Mouse (Mus musculus) adrenal gland, adult 18-20 months (tissue): ENCODE data around the gene Bsdc1. TPM values are rescaled to one million over a fixed set of nuclear protein-coding genes. Genes with fewer than 3 reads are reported as not detected.
"Not testable (repeated sequence)": the region's sequence is repeated elsewhere in the genome, so short reads cannot be mapped to it uniquely, and the experiment has no call there.

Experiments used
- DNase-seq, 2 experiments: peaks; one replicate each; pipeline ENCODE4 v3.0.0; 2021 to 2022; ENCODE audit warnings: low spot score in 2 of 2
- long read RNA-seq, 2 experiments: library from polyadenylated mRNA; stranded (forward); transcript quantifications; one replicate each; pipeline ENCODE4 v2.0.0; 2021
- total RNA-seq, 2 experiments: library from RNA; stranded (reverse); gene quantifications; 1 replicate in 1 of 2; 2 replicates in 1 of 2; pipeline ENCODE4 v1.2.3; 2021

The Bsdc1 gene
- total RNA-seq: 10 to 100 TPM; 56.8 to 71.5 TPM
- long read RNA-seq, experiment 1, transcript Bsdc1-201 (11 exons, 2,823 nt): major isoform, 28 of 38 reads
- long read RNA-seq, experiment 1, partial matches to known transcripts: 8 of 38 reads
- long read RNA-seq, experiment 1, other reads (novel, unspliced or antisense): 2 of 38 reads
- long read RNA-seq, experiment 2, transcript Bsdc1-201 (11 exons, 2,823 nt): major isoform, 23 of 44 reads
- long read RNA-seq, experiment 2, partial matches to known transcripts: 20 of 44 reads
- long read RNA-seq, experiment 2, other reads (novel, unspliced or antisense): 1 of 44 reads

DNA sequence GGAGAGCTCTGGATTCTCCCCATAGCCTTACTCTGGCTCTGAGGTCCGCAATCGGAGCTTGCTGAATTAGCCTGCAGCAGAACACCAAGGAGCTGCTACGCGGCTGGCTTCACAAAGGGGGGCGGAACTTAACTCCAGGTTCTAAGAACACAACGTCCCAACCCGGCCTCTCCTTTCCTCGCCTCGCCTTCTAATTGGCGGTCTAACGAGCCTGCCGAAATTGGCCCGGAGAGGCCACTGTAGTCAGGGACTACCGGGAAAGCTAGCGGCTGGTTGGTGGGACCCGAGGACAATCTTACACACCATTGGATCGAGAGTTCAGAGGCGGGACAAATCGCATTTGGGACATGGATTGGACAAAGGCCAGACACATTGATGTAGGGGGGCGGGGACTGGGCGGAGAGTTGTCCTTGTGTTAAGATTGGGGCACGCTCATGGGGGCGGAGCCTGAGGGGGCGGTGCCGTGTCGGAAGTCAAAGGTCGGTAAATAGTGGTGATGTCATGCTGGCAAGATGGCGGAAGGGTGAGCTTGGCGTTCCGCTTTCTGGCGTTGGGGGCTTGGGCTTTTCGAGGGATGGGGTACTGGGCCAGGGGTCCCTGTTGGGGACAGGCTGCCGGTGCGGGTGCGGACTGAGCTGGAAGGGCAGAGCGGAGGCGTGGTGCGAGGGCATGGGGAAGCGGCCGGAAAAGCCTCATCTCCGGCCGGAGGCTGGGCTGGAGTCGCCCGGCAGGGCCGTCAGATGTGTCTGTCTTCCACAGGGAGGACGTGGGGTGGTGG lies at the start of gene Bsdc1:
Bsdc1 (plus strand) TSS at position 399 of the 778 bp plus-strand sequence.
- peak; percentile 97 to 99 for DNase-seq

DNA sequence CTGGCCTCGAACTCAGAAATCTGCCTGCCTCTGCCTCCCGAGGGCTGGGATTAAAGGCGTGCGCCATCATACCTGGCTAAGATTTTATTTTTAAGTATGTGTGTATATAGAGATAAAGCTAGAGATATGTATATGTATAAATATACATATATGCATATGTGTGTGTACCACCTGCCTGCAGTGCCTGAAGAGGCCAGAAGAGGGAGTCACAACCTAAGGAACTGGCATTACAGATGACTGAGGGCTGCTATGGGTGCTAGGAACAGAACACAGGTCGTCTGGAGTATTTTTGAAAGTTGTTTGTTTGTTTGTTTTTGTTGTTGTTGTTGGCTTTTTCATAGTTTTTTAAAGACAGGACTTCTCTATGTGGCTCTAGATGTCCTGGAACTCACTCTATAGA lies 45.5 kb upstream of the Bsdc1 start:
- no peak for DNase-seq

- no peak for DNase-seq
Measured at GRCm38 (mm10) chr4:129416478-129416877, 44.9 kb upstream of the Bsdc1 start.

DNA sequence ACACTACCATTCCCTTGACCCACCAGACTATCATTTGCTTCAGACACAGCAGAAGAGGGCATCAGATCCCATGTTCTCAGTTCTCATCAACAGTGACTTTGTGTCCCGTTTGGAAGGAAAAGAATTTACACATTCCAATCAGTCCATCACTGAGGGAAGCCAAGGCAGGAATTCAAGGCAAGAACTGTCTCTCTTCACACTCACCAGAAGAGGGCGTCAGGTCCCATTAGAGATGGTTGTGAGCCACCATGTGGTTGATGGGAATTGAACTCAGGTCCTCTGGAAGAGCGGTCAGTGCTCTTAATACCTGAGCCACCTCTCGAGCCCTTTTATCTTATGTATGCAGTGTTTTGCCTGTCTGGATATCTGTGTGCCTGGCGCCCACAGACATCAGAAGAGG lies 43.1 kb upstream of the Bsdc1 start:
- DNase-seq: no peak

DNA sequence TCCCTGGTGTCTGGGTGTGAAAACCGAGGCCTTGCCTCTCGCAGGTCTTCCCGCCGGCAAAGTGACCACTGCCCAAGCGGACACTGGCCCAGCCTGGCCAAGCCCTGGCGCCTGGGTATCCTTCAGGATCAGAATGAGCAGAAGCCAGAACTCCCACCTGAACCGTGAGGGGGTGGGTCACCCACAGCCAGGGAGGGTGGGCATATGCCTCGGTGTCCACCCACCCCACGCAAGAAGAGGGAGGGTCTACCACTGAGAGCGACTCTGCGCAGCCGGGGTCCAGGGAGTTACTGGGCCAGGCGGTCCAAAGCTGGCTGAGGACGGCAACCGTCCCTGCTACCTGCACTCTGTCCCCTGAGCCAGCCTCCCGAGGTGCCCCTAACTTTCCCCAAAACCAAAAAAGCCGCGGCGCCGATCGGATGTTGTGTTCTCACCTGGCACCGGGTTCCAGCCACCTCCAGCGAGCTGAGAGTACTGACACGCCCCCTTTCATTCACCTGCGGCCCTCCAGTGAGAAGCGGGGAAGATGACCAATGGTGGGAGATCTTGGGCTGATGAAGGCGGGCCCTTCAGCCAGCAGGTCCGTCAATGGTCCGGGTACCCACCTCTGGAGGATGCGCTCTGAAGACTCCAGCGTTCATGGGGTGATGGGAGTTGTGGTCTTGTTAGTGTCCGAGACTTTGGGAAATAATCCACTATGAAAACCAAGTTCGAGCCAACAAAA lies 20.9 kb upstream of the Bsdc1 start, which contains the start of gene Zbtb8b:
Zbtb8b (minus strand) TSS at position 514 of the 724 bp plus-strand sequence.
- DNase-seq: no peak

GRCm38 (mm10) chr4:129441145-129441544 lies 20.2 kb upstream of the Bsdc1 start:
- DNase-seq: no peak

GRCm38 (mm10) chr4:129447360-129447759 lies 14.0 kb upstream of the Bsdc1 start:
- DNase-seq: no peak

- DNase-seq: no peak
Measured at GRCm38 (mm10) chr4:129447778-129448563, 13.4 kb upstream of the Bsdc1 start.

- DNase-seq: no peak
Measured at GRCm38 (mm10) chr4:129448713-129449112, 12.7 kb upstream of the Bsdc1 start.

DNA sequence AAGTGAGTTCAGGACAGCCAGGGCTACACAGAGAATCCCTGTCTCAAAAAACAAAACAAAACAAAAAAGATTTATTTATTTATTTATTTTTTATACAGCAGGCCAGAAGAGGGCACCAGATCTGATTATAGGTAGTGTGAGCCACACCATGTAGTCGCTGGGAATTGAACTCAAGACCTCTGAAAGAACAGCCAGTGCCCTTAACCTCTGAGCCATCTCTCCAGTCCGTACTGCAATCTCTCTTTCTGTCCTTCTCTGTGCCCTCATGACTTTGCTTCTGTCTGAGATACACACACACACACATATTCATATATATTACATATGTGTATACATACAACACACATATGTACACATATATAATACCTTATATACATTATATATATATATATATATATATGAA lies 10.5 kb upstream of the Bsdc1 start:
- no peak for DNase-seq

- DNase-seq: no peak
Measured at GRCm38 (mm10) chr4:129451471-129452169, 9.8 kb upstream of the Bsdc1 start.

GRCm38 (mm10) chr4:129455265-129455664 lies 6.1 kb upstream of the Bsdc1 start:
- peak; percentile 28 to 40 for DNase-seq

DNA sequence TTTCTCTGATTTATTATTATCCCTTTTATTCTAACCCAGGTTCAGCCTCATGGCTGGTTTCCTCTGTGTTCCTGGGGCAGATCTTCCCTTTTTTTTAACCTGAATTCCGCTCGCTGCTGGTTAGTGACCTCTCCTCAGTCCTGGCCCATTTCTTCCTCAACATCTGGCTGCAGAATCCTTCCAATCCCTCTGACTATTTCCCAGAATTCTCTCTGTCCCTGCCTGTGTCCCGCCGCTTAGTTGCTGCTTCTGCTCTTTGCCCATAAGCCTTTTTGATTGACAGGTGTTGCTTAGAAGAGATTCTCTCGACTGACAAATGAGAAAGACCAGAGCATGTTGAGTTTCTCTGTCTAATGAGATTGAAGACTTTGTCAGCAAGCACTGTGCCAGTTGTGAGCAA lies 5.3 kb upstream of the Bsdc1 start:
- no peak for DNase-seq

DNA sequence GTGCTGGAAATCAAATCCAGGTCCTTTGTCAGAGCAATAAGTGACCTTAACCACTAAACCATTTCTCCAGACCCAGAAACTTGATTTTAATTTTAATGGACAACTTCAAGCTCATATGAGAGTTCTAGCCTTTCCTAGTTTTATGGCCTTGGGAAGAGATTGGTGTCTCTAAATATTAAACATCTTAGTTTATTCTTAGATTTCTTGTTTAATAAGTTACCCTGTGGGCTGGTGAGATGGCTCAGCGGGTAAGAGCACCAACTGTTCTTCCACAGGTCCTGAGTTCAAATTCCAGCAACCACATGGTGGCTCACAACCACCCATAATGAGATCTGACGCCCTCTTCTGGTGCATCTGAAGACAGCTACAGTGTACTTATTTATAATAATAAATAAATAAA lies 4.1 kb upstream of the Bsdc1 start:
- DNase-seq: not testable (repeated sequence)

DNA sequence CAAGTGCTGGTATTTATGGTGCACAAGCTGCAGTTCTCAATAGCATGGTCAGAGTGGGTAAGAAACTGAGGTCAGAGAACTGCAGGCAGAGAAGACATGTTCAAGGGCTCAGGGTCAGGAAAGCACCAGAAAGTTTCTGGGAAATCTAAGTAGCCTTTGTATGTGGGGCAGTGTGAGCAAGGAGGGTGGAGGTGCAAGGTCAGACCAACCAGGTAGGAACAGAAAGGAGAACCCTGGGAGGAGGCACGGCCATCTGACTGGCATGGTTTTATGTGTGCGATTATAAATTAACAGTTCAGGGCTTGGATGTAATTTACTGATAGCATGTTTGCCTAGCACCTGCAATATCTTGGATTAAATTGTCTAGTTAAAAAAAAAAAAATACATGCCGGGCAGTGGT lies 1.7 kb upstream of the Bsdc1 start:
- no peak for DNase-seq

DNA sequence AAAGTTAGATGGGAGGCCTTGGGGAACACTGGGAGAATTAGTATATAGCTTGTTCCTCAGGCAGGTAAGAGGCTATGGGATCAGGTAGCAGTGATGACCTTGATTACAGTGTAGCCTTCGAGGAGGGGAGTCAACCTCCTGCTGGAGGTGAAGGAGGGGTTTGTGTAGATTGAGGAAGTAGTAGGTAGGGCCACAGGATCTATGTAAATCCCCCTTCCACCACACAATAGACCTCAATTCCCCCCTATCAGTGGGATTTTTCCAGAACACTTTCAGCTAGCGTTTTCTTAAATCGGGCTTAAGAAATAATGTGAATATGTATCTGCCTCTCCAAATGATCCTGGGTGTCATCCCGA lies 576 bp upstream of the Bsdc1 start:
- DNase-seq: no peak

DNA sequence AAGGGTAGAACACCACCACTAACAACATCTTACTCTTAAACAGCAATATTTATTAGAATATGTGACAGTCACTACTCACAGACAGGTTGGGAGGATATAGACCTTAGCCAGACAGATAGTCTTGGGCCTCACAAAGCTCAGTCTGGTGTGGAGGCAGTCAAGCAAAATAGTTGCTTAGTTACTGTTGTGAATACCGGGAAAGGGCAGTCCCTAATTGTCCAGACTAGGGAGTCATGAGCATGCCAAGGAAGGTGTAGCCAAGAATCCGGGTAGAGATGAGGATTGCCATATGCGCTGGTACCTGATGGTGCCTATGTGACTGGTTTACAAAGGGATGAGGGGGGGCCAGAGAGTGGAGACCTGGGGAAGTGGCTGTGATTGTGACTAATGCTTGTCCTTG lies 737 bp downstream of the Bsdc1 start:
- no peak for DNase-seq

DNA sequence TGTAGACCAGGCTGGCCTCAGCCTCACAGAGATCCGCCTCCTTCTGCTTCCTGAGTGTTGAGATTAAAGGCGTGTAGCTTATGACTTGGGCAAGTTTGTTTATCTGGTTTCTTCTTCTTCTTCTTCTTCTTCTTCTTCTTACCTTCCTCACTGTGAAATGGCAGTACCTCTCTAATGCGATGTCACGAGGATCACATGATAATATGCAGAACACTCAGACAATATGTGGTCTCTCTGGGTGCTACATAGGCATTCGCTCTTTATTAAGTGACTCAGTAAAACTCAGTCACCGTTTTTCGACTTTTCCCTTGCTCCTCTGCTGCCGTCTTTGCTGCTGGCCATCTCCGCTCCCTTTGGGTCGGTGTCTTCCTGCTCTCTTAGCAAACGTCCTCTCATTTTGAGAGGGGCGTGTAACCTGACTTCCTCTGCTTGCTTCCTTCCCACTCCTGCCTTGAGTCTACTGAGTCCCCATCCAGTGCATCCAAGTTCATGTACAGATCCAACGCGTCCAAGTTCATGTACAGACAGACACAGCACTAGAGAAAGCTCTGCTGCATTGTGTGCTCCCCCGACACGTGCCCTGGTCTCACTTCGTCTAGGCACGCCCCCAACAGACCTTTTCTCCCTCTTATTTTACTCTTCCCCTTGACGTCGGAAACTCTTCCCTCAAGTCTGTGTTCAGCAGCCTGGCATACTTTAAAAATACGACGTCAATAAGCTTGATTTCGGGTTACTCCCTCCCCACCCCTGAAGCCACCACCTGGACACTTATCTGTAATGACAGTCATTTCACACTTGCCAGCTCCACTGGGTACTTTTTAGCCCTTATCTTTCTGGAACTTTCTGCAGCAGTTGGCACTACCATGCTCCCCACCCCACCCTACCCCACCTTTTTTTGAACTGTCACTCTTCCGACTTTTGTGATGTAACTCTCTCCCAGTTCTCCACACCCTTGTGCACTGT lies 2.0 kb downstream of the Bsdc1 start:
- no peak for DNase-seq

DNA sequence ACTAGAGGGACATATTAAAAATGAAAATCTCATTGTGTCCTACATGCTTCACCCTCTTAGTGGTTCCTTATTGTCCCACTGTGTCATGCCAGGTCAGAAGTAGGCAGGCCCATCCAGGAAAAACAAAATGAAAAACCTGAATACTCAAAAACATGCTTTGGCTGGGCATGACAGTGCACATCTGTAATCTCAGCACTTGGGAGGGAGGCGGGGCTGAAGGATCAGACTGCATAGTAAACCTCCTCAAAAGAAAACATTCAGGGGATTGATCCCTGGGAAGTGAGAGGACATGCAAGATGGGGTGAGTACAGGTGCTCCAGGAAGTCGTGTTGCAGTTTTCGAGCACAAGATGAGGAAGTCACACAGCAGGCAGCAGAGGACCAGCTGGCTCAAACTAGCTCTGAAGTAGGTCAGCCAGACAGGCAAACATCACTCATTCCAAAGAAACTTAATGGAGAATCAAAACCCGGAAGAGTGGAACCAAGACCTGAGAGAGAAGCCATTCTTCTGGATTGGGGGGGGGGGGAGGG lies 3.0 kb downstream of the Bsdc1 start:
- no peak for DNase-seq
